Mouse (Mus musculus) left cerebral cortex, adult 2 months (tissue): ENCODE measurements at regions not wholly inside any gene's neighbourhood (a gene's known extent, or its start where the extent isn't known, plus 50 kb on each side); places are given as distances from the start of the nearest gene placed in this dataset.

Experiments used
- DNase-seq, 2 experiments: peaks; one replicate each; pipeline ENCODE4 v3.0.0; 2021 to 2022; ENCODE audit warnings: low spot score in 2 of 2, mixed read lengths in 1 of 2; ENCODE audit errors: extremely low spot score in 1 of 2
- H3K27ac ChIP-seq: fragments of 200-600 bp; 2 replicates; pipeline ENCODE4 v1.8.1; 2022
- H3K4me3 ChIP-seq: fragments of 200-600 bp; 2 replicates; pipeline ENCODE4 v1.8.1; 2022
- CTCF ChIP-seq: fragments of 200-600 bp; IDR thresholded peaks from 2 replicates; pipeline ENCODE4 v1.8.1; 2022; ENCODE audit warnings: antibody characterized with exemption, mild to moderate bottlenecking, moderate library complexity
- intact Hi-C: fragments of 180-260 bp; cut with DNase I; formaldehyde crosslinking; loops from one replicate; pipeline ENCODE4 v1.15.1; 2025

GRCm38 (mm10) chr14:48579985-48580384 is 93.6 kb downstream of the Otx2 start:
- H3K4me3 ChIP-seq, result no peak overlapping the region
- H3K27ac ChIP-seq, result no peak overlapping the region
- no peak for DNase-seq
- no peak for TF ChIP-seq CTCF
- intact Hi-C loops, result no loop called here
